Mouse (Mus musculus): ENCODE results near the gene Prss45. TPM values are rescaled to one million over a fixed set of nuclear protein-coding genes. Genes with fewer than 3 reads are reported as not detected.

Prss45 gene
- polyA plus RNA-seq, 1 experiment from 2014 or later = not detected

DNA sequence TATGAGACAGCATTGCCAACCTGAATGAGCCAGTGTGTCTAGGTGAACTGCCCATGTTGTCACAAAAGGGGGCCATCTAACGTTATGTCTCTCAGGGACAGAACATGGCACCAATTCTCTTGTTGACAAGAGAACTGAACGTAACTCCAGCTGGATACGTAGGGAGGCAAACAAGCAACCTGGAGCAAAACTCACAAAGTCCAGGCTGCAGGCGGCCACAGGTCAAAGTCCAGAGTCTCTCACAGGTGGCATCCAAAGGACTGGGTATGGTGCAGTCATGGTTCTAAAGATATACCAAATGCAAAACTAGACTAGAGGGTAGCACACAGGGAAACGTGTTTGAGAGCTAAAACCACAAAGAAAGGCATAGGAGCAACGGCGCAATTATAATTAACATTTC, 13.0 kb upstream of the Prss45 start:
- no peak overlapping the region for H3K27ac ChIP-seq (ENCODE audit: low read length)
- no peaks in the 10 kb centered on the region for H3K9me3 ChIP-seq (ENCODE audit: control insufficient read depth, low read length)
- H3K9ac ChIP-seq (ENCODE audit: low read depth, low read length) = no peak overlapping the region
- 74% methylated on average over 7 of the region's 7 CpGs for whole genome bisulfite sequencing
- H3K4me2 ChIP-seq (ENCODE audit: low read depth, low read length) = no peak overlapping the region
- H3K36me3 ChIP-seq (ENCODE audit: control insufficient read depth, insufficient read depth, low read length) = no peaks in the 10 kb centered on the region
- no peaks in the 10 kb centered on the region for H3K4me1 ChIP-seq (ENCODE audit: control insufficient read depth, insufficient read depth, low read length)
- no peaks in the 10 kb centered on the region for H3K27me3 ChIP-seq (replicated peaks; ENCODE audit: control insufficient read depth, insufficient read depth, low read length)
- no peak for ATAC-seq
- H3K4me3 ChIP-seq (ENCODE audit: low read length) = no peak overlapping the region

GRCm38 (mm10) chr9:110825426-110825825, 9.0 kb upstream of the Prss45 start:
- Histone ChIP-seq H3K9ac (ENCODE audit: low read depth, low read length) (no peak overlapping the region), H3K36me3 (ENCODE audit: control insufficient read depth, insufficient read depth, low read length) (no peaks in the 10 kb centered on the region), H3K27ac (ENCODE audit: low read length) (no peak overlapping the region), H3K4me3 (ENCODE audit: low read length) (no peak overlapping the region), H3K4me2 (ENCODE audit: low read depth, low read length) (no peak overlapping the region), H3K4me1 (ENCODE audit: control insufficient read depth, insufficient read depth, low read length) (no peaks in the 10 kb centered on the region), H3K9me3 (ENCODE audit: control insufficient read depth, low read length) (no peaks in the 10 kb centered on the region), H3K27me3 (replicated peaks; ENCODE audit: control insufficient read depth, insufficient read depth, low read length) (no peaks in the 10 kb centered on the region)
- 77% methylated on average over 4 of the region's 4 CpGs for WGBS
- ATAC-seq = no peak

- Histone ChIP-seq H3K27me3 (replicated peaks; ENCODE audit: control insufficient read depth, insufficient read depth, low read length) (no peaks in the 10 kb centered on the region), H3K9ac (ENCODE audit: low read depth, low read length) (no peak overlapping the region), H3K4me1 (ENCODE audit: control insufficient read depth, insufficient read depth, low read length) (no peaks in the 10 kb centered on the region), H3K4me3 (ENCODE audit: low read length) (no peak overlapping the region), H3K9me3 (ENCODE audit: control insufficient read depth, low read length) (no peaks in the 10 kb centered on the region), H3K36me3 (ENCODE audit: control insufficient read depth, insufficient read depth, low read length) (no peaks in the 10 kb centered on the region), H3K4me2 (ENCODE audit: low read depth, low read length) (no peak overlapping the region), H3K27ac (ENCODE audit: low read length) (no peak overlapping the region)
- no peak for ATAC-seq
- WGBS = 71% methylated on average over 7 of the region's 7 CpGs
Observed at GRCm38 (mm10) chr9:110825832-110826231, 8.6 kb upstream of the Prss45 start.

DNA sequence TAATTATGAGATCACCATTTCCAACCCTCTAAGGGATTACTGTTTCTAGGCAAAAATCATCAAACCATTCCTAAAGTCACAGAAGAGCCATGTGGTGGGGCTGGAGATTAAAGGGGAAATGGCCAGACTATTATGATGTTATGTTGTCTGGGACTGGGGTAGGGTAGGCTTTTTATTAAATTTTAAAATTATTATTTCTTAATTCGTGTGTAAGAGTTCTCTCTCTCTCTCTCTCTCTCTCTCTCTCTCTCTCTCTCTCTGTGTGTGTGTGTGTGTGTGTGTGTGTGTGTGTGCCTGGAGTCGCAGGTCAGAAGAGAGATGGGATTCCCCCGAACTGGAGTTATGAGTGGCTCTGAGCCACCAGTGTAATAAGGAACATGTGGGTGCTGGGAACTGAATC, 8.0 kb upstream of the Prss45 start, which contains the start of gene Prss43:
Gene Prss43 (plus strand): TSS at position 301 of the 400 bp plus-strand sequence.
- H3K4me1 ChIP-seq (ENCODE audit: control insufficient read depth, insufficient read depth, low read length) = no peaks in the 10 kb centered on the region
- H3K9me3 ChIP-seq (ENCODE audit: control insufficient read depth, low read length) = no peaks in the 10 kb centered on the region
- H3K36me3 ChIP-seq (ENCODE audit: control insufficient read depth, insufficient read depth, low read length) = no peaks in the 10 kb centered on the region
- no peak within 1 kb of the TSS for H3K27ac ChIP-seq (ENCODE audit: low read length)
- H3K27me3 ChIP-seq (replicated peaks; ENCODE audit: control insufficient read depth, insufficient read depth, low read length) = no peaks in the 10 kb centered on the region
- no peak within 1 kb of the TSS for H3K4me2 ChIP-seq (ENCODE audit: low read depth, low read length)
- H3K4me3 ChIP-seq (ENCODE audit: low read length) = no peak within 1 kb of the TSS
- WGBS = 83% methylated on average over 3 of the region's 3 CpGs
- no peak within 1 kb of the TSS for H3K9ac ChIP-seq (ENCODE audit: low read depth, low read length)
- no peak for ATAC-seq

DNA sequence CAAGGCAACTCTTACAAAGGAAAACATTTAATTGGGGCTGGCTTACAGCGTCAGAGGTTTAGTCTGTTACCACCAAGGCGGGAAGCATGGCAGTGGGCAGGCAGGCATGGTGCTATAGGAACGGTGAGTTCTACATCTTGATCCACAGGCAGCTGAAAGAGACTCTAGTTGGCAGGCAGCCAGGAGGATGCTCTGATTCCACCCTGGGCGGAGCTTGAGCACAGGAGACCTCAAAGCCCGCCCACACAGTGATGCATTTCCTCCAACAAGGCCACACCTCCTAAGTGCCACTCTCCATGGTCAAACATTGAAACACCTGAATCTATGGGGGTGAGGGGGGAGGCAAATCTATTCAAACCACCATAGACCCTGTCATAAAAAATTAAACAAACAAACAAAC, 1.4 kb upstream of the Prss45 start:
- no peak for ATAC-seq
- Histone ChIP-seq H3K4me3 (ENCODE audit: low read length) (no peak overlapping the region), H3K27ac (ENCODE audit: low read length) (no peak overlapping the region), H3K9me3 (ENCODE audit: control insufficient read depth, low read length) (no peaks in the 10 kb centered on the region), H3K4me1 (ENCODE audit: control insufficient read depth, insufficient read depth, low read length) (no peaks in the 10 kb centered on the region), H3K4me2 (ENCODE audit: low read depth, low read length) (no peak overlapping the region), H3K27me3 (replicated peaks; ENCODE audit: control insufficient read depth, insufficient read depth, low read length) (no peaks in the 10 kb centered on the region), H3K9ac (ENCODE audit: low read depth, low read length) (no peak overlapping the region), H3K36me3 (ENCODE audit: control insufficient read depth, insufficient read depth, low read length) (no peaks in the 10 kb centered on the region)
- 73% methylated on average over 5 of the region's 5 CpGs for WGBS

DNA sequence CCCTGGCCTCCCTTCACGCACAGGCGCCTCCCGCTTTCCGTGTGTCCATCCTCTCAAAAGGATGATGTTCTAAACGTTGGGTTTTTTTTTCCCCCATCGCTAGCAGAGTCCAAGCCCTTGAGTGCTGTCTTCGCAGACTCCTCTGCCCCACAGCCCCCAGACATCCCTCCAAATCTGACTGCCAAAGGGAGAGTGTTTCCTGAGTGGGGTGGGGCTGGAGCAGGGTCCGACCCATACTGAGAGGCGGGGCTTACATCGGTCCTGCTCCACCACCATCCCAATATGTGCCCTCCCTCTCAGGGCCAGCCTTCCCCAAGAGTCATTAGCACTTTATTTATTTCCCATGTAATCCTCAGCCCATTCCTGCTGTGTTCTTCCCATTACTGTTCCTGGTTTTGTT, 573 bp downstream of the Prss45 start:
- no peaks in the 10 kb centered on the region for H3K9me3 ChIP-seq (ENCODE audit: control insufficient read depth, low read length)
- no peak overlapping the region for H3K4me3 ChIP-seq (ENCODE audit: low read length)
- H3K27me3 ChIP-seq (replicated peaks; ENCODE audit: control insufficient read depth, insufficient read depth, low read length) = no peaks in the 10 kb centered on the region
- no peaks in the 10 kb centered on the region for H3K4me1 ChIP-seq (ENCODE audit: control insufficient read depth, insufficient read depth, low read length)
- 33% methylated on average over 10 of the region's 10 CpGs for WGBS
- no peaks in the 10 kb centered on the region for H3K36me3 ChIP-seq (ENCODE audit: control insufficient read depth, insufficient read depth, low read length)
- H3K4me2 ChIP-seq (ENCODE audit: low read depth, low read length) = no peak overlapping the region
- no peak overlapping the region for H3K27ac ChIP-seq (ENCODE audit: low read length)
- H3K9ac ChIP-seq (ENCODE audit: low read depth, low read length) = no peak overlapping the region
- no peak for ATAC-seq

GRCm38 (mm10) chr9:110836112-110836511, 1.7 kb downstream of the Prss45 start:
- Histone ChIP-seq H3K4me1 (ENCODE audit: control insufficient read depth, insufficient read depth, low read length) (0 out of 2 replicates have a peak, but pooled peaks cover 4% of the 10 kb centered on the region), H3K9ac (ENCODE audit: low read depth, low read length) (no peak overlapping the region), H3K9me3 (ENCODE audit: control insufficient read depth, low read length) (no peaks in the 10 kb centered on the region), H3K4me3 (ENCODE audit: low read length) (no peak overlapping the region), H3K4me2 (ENCODE audit: low read depth, low read length) (no peak overlapping the region), H3K27ac (ENCODE audit: low read length) (no peak overlapping the region), H3K27me3 (replicated peaks; ENCODE audit: control insufficient read depth, insufficient read depth, low read length) (no peaks in the 10 kb centered on the region), H3K36me3 (ENCODE audit: control insufficient read depth, insufficient read depth, low read length) (no peaks in the 10 kb centered on the region)
- ATAC-seq = no peak
- WGBS = 68% methylated on average over 2 of the region's 2 CpGs

DNA sequence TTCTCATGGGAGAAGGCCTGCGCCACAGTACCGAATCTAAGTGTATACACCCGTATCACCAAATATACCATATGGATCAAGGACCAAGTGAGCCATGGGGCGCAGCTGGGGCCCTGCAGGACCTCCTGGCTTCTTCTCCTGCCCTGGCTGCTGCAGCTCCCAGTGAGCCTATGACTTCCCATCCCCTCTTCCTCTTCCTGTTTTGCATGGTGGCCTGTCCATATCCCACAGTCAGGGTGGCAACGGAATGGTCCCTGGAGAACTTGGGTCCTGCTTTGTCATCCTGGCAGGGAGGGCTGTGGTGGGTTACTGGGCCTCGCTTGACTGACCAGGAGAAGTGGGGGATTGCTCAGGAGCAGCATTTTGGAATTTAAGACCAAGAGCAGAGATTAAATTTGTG, 6.5 kb downstream of the Prss45 start:
- Histone ChIP-seq H3K27ac (ENCODE audit: low read length) (no peak overlapping the region), H3K4me2 (ENCODE audit: low read depth, low read length) (no peak overlapping the region), H3K9me3 (ENCODE audit: control insufficient read depth, low read length) (no peaks in the 10 kb centered on the region), H3K4me3 (ENCODE audit: low read length) (no peak overlapping the region), H3K27me3 (replicated peaks; ENCODE audit: control insufficient read depth, insufficient read depth, low read length) (no peaks in the 10 kb centered on the region), H3K9ac (ENCODE audit: low read depth, low read length) (no peak overlapping the region), H3K4me1 (ENCODE audit: control insufficient read depth, insufficient read depth, low read length) (0 out of 2 replicates have a peak, but pooled peaks cover 4% of the 10 kb centered on the region), H3K36me3 (ENCODE audit: control insufficient read depth, insufficient read depth, low read length) (no peaks in the 10 kb centered on the region)
- 84% methylated on average over 6 of the region's 6 CpGs for WGBS
- ATAC-seq = no peak

- WGBS = 64% methylated on average over 2 of the region's 2 CpGs
- Histone ChIP-seq H3K4me3 (ENCODE audit: low read length) (no peak overlapping the region), H3K36me3 (ENCODE audit: control insufficient read depth, insufficient read depth, low read length) (no peaks in the 10 kb centered on the region), H3K27me3 (replicated peaks; ENCODE audit: control insufficient read depth, insufficient read depth, low read length) (no peaks in the 10 kb centered on the region), H3K9ac (ENCODE audit: low read depth, low read length) (no peak overlapping the region), H3K4me2 (ENCODE audit: low read depth, low read length) (no peak overlapping the region), H3K9me3 (ENCODE audit: control insufficient read depth, low read length) (no peaks in the 10 kb centered on the region), H3K4me1 (ENCODE audit: control insufficient read depth, insufficient read depth, low read length) (0 out of 2 replicates have a peak, but pooled peaks cover 4% of the 10 kb centered on the region), H3K27ac (ENCODE audit: low read length) (no peak overlapping the region)
- no peak for ATAC-seq
Observed at GRCm38 (mm10) chr9:110841438-110841837, 7.0 kb downstream of the Prss45 start.

DNA sequence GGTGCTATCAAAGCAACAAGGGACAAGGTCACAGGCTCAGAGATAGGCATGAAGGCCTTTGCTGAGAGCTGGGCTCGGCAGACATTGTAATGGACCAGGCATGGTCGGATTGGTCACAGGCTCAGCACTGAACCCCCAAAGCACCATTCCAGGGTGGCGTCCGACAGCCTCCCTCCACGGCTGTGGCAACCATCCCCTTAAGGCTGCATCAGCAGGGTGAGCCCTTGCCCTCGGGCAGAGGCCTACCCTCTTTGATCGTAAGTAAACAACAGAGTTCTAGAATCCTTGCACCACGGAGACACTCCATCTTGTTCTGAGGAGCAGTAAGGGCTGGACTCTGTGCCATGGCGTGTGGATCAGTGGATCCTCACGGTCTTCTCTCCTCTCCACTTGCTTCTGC, 9.8 kb downstream of the Prss45 start, which contains the start of gene Prss46:
Gene Prss46 (plus strand): TSS at position 301 of the 400 bp plus-strand sequence.
- Histone ChIP-seq H3K4me3 (ENCODE audit: low read length) (no peak within 1 kb of the TSS), H3K9me3 (ENCODE audit: control insufficient read depth, low read length) (no peaks in the 10 kb centered on the region), H3K27me3 (replicated peaks; ENCODE audit: control insufficient read depth, insufficient read depth, low read length) (no peaks in the 10 kb centered on the region), H3K27ac (ENCODE audit: low read length) (no peak within 1 kb of the TSS), H3K4me1 (ENCODE audit: control insufficient read depth, insufficient read depth, low read length) (0 out of 2 replicates have a peak, but pooled peaks cover 4% of the 10 kb centered on the region), H3K4me2 (ENCODE audit: low read depth, low read length) (no peak within 1 kb of the TSS), H3K9ac (ENCODE audit: low read depth, low read length) (no peak within 1 kb of the TSS), H3K36me3 (ENCODE audit: control insufficient read depth, insufficient read depth, low read length) (no peaks in the 10 kb centered on the region)
- WGBS = 78% methylated on average over 10 of the region's 10 CpGs
- ATAC-seq = no peak

Data from intestine, embryonic 16.5 days (tissue).